Mouse (Mus musculus) adrenal gland, adult 2 months (tissue): ENCODE measurements around the gene Stap2. TPM values are rescaled to one million over a fixed set of nuclear protein-coding genes. Genes with fewer than 3 reads are reported as not detected.

ENCODE experiments used
- DNase-seq: peaks from one replicate; pipeline ENCODE4 v3.0.0; 2021
- polyA plus RNA-seq: library from polyadenylated mRNA; depleted of rRNA; stranded (reverse); fragments of >200 nt; gene quantifications from 2 replicates; pipeline ENCODE4 v1.2.3, GENCODE M21; 2012; rRNA removed
- total RNA-seq, 2 experiments: library from RNA; stranded (reverse); gene quantifications; 2 replicates each; pipeline ENCODE4 v1.2.3; 2021

The Stap2 gene
- total and polyA plus RNA-seq, 3 experiments: 5.2 to 5.6 (median 5.6) TPM

GRCm38 (mm10) chr17:55959946-55960740 lies 45.2 kb downstream of the Stap2 start:
- DNase-seq: no peak

- peak; percentile 94 for DNase-seq
Observed at GRCm38 (mm10) chr17:55958918-55959728, 46.3 kb downstream of the Stap2 start, which contains the start of gene Yju2. TSS of gene Yju2 (plus strand) at chr17:55959099.

DNA sequence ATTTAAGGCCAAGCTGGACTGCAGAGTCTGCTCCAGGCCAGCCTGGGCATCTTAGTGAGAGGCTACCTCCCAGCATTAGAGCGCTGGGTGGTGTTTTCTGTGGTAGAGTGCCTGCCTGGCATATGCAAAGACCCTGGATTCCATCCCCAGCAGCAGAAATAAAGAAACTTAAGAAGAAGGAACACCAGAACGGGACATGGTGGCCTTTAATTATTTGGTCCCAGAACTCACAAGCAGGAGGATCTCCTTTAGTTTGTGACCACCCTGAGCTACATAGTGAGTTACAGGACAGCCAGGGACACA lies 46.8 kb downstream of the Stap2 start:
- DNase-seq: no peak

GRCm38 (mm10) chr17:55957726-55958583 lies 47.4 kb downstream of the Stap2 start:
- no peak for DNase-seq

DNA sequence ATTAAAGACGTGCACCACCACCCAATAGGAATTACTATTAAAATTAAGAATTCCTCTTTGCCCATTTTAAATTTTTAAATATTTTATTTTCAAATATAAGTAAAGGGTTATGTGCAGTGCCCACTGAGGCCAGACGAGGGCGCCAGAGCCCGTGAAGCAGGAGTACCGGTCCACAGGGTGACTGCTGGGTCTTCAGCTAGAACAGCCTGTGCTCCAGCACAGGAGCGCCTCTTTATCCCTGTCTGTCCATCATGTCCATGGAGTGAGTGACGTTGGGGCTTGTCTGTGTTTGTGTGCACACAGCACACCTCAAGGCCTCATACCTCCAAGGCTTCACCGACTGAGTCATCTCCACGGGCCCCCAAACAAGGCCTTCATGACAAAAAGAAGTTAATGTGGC lies 48.2 kb downstream of the Stap2 start:
- peak; percentile 72 for DNase-seq

DNA sequence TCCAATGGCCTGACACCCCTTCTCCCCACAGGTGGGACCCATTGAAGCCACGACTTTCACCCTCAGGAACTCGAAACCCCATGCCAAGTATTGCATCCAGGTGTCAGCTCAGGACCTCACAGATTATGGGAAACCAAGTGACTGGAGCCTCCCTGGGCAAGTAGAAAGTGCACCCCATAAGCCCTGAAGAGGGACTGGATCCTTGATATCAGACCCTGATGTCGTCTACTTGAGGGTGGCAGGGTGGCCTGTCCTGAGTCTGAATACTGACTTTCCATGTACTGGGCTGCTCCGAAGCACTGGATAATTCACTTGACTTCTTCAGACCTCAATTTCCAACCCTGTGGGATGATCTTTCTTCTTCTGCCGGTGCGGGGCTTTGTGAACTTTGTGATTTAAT lies 48.8 kb downstream of the Stap2 start:
- no peak for DNase-seq

GRCm38 (mm10) chr17:55956129-55956528 lies 49.3 kb downstream of the Stap2 start:
- DNase-seq: peak; percentile 50

GRCm38 (mm10) chr17:55954229-55954628 lies 51.2 kb downstream of the Stap2 start:
- DNase-seq: no peak

DNA sequence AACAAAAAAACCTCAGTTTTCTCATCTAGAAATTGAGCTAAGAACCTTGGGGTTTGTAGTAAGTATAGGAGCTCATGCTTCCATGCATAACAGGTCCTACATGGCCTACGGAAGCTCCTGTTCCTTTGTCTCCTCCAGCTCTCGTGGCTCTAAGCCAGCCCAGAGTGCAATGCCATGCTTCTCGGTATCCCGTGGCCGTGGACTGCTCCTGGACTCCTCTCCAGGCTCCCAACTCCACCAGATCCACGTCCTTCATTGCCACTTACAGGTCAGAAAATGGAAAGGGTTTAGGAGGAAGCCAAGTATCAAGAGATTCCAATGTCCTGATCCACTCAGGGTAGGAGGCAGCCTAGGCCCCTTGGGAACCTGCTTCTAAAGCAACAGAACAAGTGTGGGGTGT lies 51.6 kb downstream of the Stap2 start:
- no peak for DNase-seq

DNA sequence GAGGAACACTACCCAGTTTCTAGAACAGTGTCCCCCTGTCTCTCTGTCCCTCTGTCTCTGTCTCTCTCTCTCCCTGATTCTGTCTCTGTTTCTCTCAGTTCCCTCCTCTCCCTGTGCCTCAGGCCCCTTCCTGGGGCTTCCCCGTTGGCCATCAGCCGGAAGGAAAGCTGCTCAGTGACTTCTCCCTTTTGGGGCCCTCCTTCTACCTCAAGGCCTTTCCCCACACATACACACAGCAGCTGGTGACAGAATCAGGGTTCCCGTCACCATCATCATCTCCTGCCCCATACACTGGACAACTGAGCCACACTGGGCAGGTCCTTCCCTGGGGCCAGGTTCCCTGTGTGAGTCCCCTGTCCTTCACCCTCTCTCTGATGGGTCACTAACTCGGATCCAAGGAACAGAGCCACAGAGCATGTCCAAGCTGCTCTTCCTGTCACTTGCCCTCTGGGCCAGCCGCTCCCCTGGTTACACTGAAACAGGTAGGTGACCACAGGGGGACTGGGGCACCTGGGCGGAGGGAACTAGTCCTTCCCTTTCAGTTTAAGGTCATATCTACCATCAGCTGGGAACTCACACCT lies 52.8 kb downstream of the Stap2 start, which contains the start of gene Ebi3:
Gene Ebi3, plus strand, starts transcription at position 194 of the 581 bp plus-strand sequence.
- no peak for DNase-seq

- no peak for DNase-seq
Observed at GRCm38 (mm10) chr17:55952041-55952440, 53.3 kb downstream of the Stap2 start.

- no peak for DNase-seq
Observed at GRCm38 (mm10) chr17:55950601-55951000, 54.8 kb downstream of the Stap2 start.

DNA sequence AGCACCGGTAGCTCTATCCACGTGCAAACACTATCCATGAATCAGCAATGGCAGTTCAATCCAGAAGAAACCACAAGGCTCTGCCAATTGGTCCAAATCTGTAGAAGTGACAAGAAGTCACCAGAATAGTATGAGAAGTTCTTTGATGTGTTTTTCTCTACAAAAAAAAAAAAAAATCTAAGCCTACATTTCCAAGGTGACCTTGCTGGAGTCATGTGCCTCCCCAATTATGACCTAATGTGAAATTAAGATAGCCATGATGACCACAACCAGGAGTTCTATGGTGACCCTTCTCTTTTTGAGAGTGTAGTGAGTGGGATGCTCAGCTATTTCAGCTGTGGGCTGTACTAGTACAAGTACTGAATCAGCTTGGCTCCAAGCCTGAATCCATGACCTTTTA lies 56.0 kb downstream of the Stap2 start, which contains the start of gene Zfp119b:
Gene Zfp119b, minus strand, starts transcription at position 101 of the 400 bp plus-strand sequence.
- DNase-seq: no peak

DNA sequence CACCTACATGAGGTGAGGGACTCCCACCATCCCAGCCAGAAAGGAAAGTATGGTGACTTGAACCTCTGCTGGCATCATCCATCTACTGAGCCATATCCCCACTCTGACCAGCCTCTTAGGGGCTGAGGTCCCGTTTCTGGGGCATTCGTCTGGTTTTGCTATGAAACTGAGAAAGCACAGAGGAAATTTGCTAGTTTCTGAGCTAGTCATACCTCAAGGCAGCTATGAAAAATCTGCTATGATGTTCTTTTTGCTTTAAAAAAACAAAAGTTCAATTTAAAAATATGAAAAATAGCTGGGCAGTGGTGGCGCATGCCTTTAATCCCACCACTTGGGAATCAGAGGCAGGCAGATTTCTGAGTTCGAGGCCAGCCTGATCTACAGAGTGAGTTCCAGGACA lies 56.7 kb downstream of the Stap2 start:
- no peak for DNase-seq

Other genes starting within 250 kb of the Stap2 start
- 1 to 10 TPM; 5.3 to 6.4 TPM for gene Zfp119a, start 126.7 kb downstream of the Stap2 start, total RNA-seq
- gene Zfp119a, start 126.7 kb downstream of the Stap2 start, polyA plus RNA-seq: not detected in 2 replicates
- gene Zfp959, start 113.5 kb downstream of the Stap2 start, total RNA-seq: 1 to 10 TPM; 5.2 to 5.6 TPM
- 0.20 and 0.28 TPM in 2 replicates for gene Zfp959, start 113.5 kb downstream of the Stap2 start, polyA plus RNA-seq
- gene Zfp119b, start 56.1 kb downstream of the Stap2 start, total RNA-seq: 1 to 10 TPM; 3.0 to 3.6 TPM
- gene Zfp119b, start 56.1 kb downstream of the Stap2 start, polyA plus RNA-seq: 0.07 TPM in 1 of 2 replicates, not detected in the other
- 1 to 10 TPM in 1 of 2 experiments, under 1 TPM in 1; 0.66 to 1.2 TPM for gene Ebi3, start 52.9 kb downstream of the Stap2 start, total RNA-seq
- gene Ebi3, start 52.9 kb downstream of the Stap2 start, polyA plus RNA-seq: 4.7 and 5.8 TPM in 2 replicates
- gene Yju2, start 46.5 kb downstream of the Stap2 start, total RNA-seq: 10 to 100 TPM; 16.7 to 19.1 TPM
- gene Yju2, start 46.5 kb downstream of the Stap2 start, polyA plus RNA-seq: 4.4 and 5.3 TPM in 2 replicates
- gene Shd, start 35.1 kb downstream of the Stap2 start, total RNA-seq: 1 to 10 TPM in 1 of 2 experiments, under 1 TPM in 1; 0.52 to 1.2 TPM
- gene Shd, start 35.1 kb downstream of the Stap2 start, polyA plus RNA-seq: 3.2 and 7.8 TPM in 2 replicates
- gene Fsd1, start 19.1 kb downstream of the Stap2 start, total RNA-seq: 1 to 10 TPM; 1.0 to 2.7 TPM
- 2.3 and 2.7 TPM in 2 replicates for gene Fsd1, start 19.1 kb downstream of the Stap2 start, polyA plus RNA-seq
- gene Mpnd, start 127 bp upstream of the Stap2 start, total RNA-seq: 10 to 100 TPM; 87.3 to 90.5 TPM
- 179 and 197 TPM in 2 replicates for gene Mpnd, start 127 bp upstream of the Stap2 start, polyA plus RNA-seq
- gene Sh3gl1, start 31.1 kb upstream of the Stap2 start, total RNA-seq: 10 to 100 TPM; 41.3 to 44.0 TPM
- 66.4 and 70.6 TPM in 2 replicates for gene Sh3gl1, start 31.1 kb upstream of the Stap2 start, polyA plus RNA-seq
- 1 to 10 TPM; 1.6 to 2.5 TPM for gene Chaf1a, start 34.9 kb upstream of the Stap2 start, total RNA-seq
- gene Chaf1a, start 34.9 kb upstream of the Stap2 start, polyA plus RNA-seq: 1.5 and 2.0 TPM in 2 replicates
- gene Ubxn6, start 69.4 kb upstream of the Stap2 start, total RNA-seq: 10 to 100 TPM; 83.2 to 83.8 TPM
- 67.8 and 91.2 TPM in 2 replicates for gene Ubxn6, start 69.4 kb upstream of the Stap2 start, polyA plus RNA-seq
- 10 to 100 TPM; 52.7 to 63.7 TPM for gene Hdgfl2, start 74.0 kb upstream of the Stap2 start, total RNA-seq
- gene Hdgfl2, start 74.0 kb upstream of the Stap2 start, polyA plus RNA-seq: 93.5 and 97.9 TPM in 2 replicates
- 100 to 1,000 TPM in 1 of 2 experiments, 10 to 100 TPM in 1; 92.6 to 121 TPM for gene Plin4, start 104.2 kb upstream of the Stap2 start, total RNA-seq
- 100 and 184 TPM in 2 replicates for gene Plin4, start 104.2 kb upstream of the Stap2 start, polyA plus RNA-seq
- 10 to 100 TPM; 59.5 to 71.9 TPM for gene Plin5, start 112.0 kb upstream of the Stap2 start, total RNA-seq
- 42.9 and 91.7 TPM in 2 replicates for gene Plin5, start 112.0 kb upstream of the Stap2 start, polyA plus RNA-seq
- gene Lrg1, start 116.4 kb upstream of the Stap2 start, total RNA-seq: 10 to 100 TPM; 23.9 to 45.5 TPM
- 134 and 212 TPM in 2 replicates for gene Lrg1, start 116.4 kb upstream of the Stap2 start, polyA plus RNA-seq
- 10 to 100 TPM in 1 of 2 experiments, 1 to 10 TPM in 1; 6.3 to 10.2 TPM for gene Sema6b, start 134.8 kb upstream of the Stap2 start, total RNA-seq
- gene Sema6b, start 134.8 kb upstream of the Stap2 start, polyA plus RNA-seq: 32.9 and 36.5 TPM in 2 replicates
- 1 to 10 TPM; 2.0 to 2.4 TPM for gene Tnfaip8l1, start 156.9 kb upstream of the Stap2 start, total RNA-seq
- gene Tnfaip8l1, start 156.9 kb upstream of the Stap2 start, polyA plus RNA-seq: 4.2 and 6.7 TPM in 2 replicates
- gene Mydgf, start 178.3 kb upstream of the Stap2 start, total RNA-seq: 10 to 100 TPM; 51.8 to 55.3 TPM
- 70.5 and 71.0 TPM in 2 replicates for gene Mydgf, start 178.3 kb upstream of the Stap2 start, polyA plus RNA-seq
- gene Dpp9, start 213.3 kb upstream of the Stap2 start, total RNA-seq: 10 to 100 TPM; 37.5 to 39.7 TPM
- gene Dpp9, start 213.3 kb upstream of the Stap2 start, polyA plus RNA-seq: 53.2 and 65.3 TPM in 2 replicates